In genomic region chr16:44735676-44736075, GRCm38 (mm10) we compare ENCODE assay signal across 24 mouse cellular contexts. TPM values are rescaled to one million over a fixed set of nuclear protein-coding genes. Genes with fewer than 3 reads are reported as not detected.
DNase-seq lines count a peak whose midpoint lies in the region; ATAC-seq lines count a peak whose summit lies in the region.
"Had no signal": no experiment of that assay in that cellular context is flagged by ENCODE, and none has a peak within 500 bp of the region (broad histone marks: within the 10 kb centered on the region; RNA-seq: fewer than 3 reads in every experiment).

No protein-coding gene starts in this region.

- H3K4me2 ChIP-seq in hindbrain, embryonic 12.5 days (replicated peaks) = no peak overlapping the region
- H3K4me2 ChIP-seq: embryonic facial prominence, embryonic 12.5 days; embryonic facial prominence, embryonic 15.5 days; heart, embryonic 13.5 days; hindbrain, embryonic 15.5 days had no signal

- no peak overlapping the region for H3K9ac ChIP-seq in hindbrain, embryonic 12.5 days
- H3K9ac ChIP-seq: embryonic facial prominence, embryonic 12.5 days; embryonic facial prominence, embryonic 15.5 days; forebrain, postnatal 0 days; heart, embryonic 13.5 days; hindbrain, embryonic 15.5 days had no signal

- H3K27ac ChIP-seq in hindbrain, embryonic 12.5 days = no peak overlapping the region
- H3K27ac ChIP-seq: embryonic facial prominence, embryonic 12.5 days; embryonic facial prominence, embryonic 15.5 days; heart, adult 2 months; heart, embryonic 10.5 days; heart, embryonic 13.5 days; hindbrain, embryonic 15.5 days had no signal

- 90% methylated on average over 5 of the region's 5 CpGs for WGBS in hindbrain, embryonic 12.5 days

- DNase-seq in CD4-positive helper T cell, adult 2 months (ENCODE audit: low read depth, low spot score) = peak; percentile 75
- DNase-seq in CD4-positive, CD25-positive, alpha-beta regulatory T cell, adult 2 months (ENCODE audit: low read depth, low spot score) = peak; percentile 71
- DNase-seq in naive thymus-derived CD4-positive, alpha-beta T cell, adult 2 months (ENCODE audit: low read depth) = peak; percentile 78
- DNase-seq in cerebellum, adult 11-12 months = no peak
- DNase-seq: adrenal gland, postnatal 10 days; adrenal gland, postnatal 36 days; cerebellum, adult 2 months; cerebellum, adult 9-11 months; cerebellum, postnatal 25 days; forebrain, postnatal 0 days; gastrocnemius, postnatal 36 days; heart, adult 2 months; heart, postnatal 14 days; heart, postnatal 4 days; kidney, adult 11 months had no signal

- no peaks in the 10 kb centered on the region for H3K27me3 ChIP-seq in hindbrain, embryonic 12.5 days
- H3K27me3 ChIP-seq: embryonic facial prominence, embryonic 12.5 days; embryonic facial prominence, embryonic 15.5 days; heart, embryonic 13.5 days; hindbrain, embryonic 15.5 days had no signal

- H3K9me3 ChIP-seq in hindbrain, embryonic 12.5 days (replicated peaks) = no peaks in the 10 kb centered on the region
- H3K9me3 ChIP-seq: embryonic facial prominence, embryonic 12.5 days; embryonic facial prominence, embryonic 15.5 days; heart, embryonic 10.5 days; heart, embryonic 13.5 days; hindbrain, embryonic 15.5 days had no signal

- ATAC-seq in activated CD4-positive, CD25-positive, alpha-beta regulatory T cell, adult 4 months = peak; percentile 84
- no peak for ATAC-seq in hindbrain, embryonic 12.5 days (ENCODE audit: low FRiP score)
- ATAC-seq: forebrain, embryonic 14.5 days; forebrain, postnatal 0 days had no signal

- H3K4me1 ChIP-seq in hindbrain, embryonic 12.5 days = no peaks in the 10 kb centered on the region
- H3K4me1 ChIP-seq: embryonic facial prominence, embryonic 12.5 days; embryonic facial prominence, embryonic 15.5 days; heart, embryonic 10.5 days; heart, embryonic 13.5 days; hindbrain, embryonic 15.5 days had no signal

- peaks cover 81% of the 10 kb centered on the region for H3K36me3 ChIP-seq in hindbrain, embryonic 12.5 days

- H3K4me3 ChIP-seq in hindbrain, embryonic 12.5 days = no peak overlapping the region
- H3K4me3 ChIP-seq: embryonic facial prominence, embryonic 12.5 days; embryonic facial prominence, embryonic 15.5 days; heart, adult 2 months; heart, embryonic 10.5 days; heart, embryonic 13.5 days; hindbrain, embryonic 15.5 days had no signal

RNA-seq across cellular contexts. Expression of gene Gtpbp8, which starts 10.5 kb away (rescaled TPM):
- polyA plus RNA-seq in activated CD4-positive, CD25-positive, alpha-beta regulatory T cell, adult 4 months (2017; shearing (Covaris generic)) = 10 to 100 TPM; 34.5 to 43.4 TPM
- polyA plus RNA-seq in hindbrain, embryonic 12.5 days (2016; fragmentation: Nextera tagmentation; extraction: Ambion mirVana) = 34.3 and 37.9 TPM in 2 replicates

RNA-seq across cellular contexts. Expression of gene Nepro, which starts 11.6 kb away (rescaled TPM):
- polyA plus RNA-seq in activated CD4-positive, CD25-positive, alpha-beta regulatory T cell, adult 4 months (2017; shearing (Covaris generic)) = 1 to 10 TPM; 5.7 to 5.8 TPM
- 9.4 and 9.9 TPM in 2 replicates for polyA plus RNA-seq in hindbrain, embryonic 12.5 days (2016; fragmentation: Nextera tagmentation; extraction: Ambion mirVana)

RNA-seq across cellular contexts. Expression of gene Cd200r1, which starts 29.9 kb away (rescaled TPM):
- polyA plus RNA-seq in activated CD4-positive, CD25-positive, alpha-beta regulatory T cell, adult 4 months (2017; shearing (Covaris generic)) = 10 to 100 TPM; 39.1 to 40.4 TPM
- 0.52 and 0.96 TPM in 2 replicates for polyA plus RNA-seq in hindbrain, embryonic 12.5 days (2016; fragmentation: Nextera tagmentation; extraction: Ambion mirVana)
- polyA plus RNA-seq: C2C12 had no signal

Comparison
In these comparisons a context has a peak if more than half of its experiments do, and no peak if none do; other contexts are left out.
1. RNA of gene Cd200r1, which starts 29.9 kb away (polyA plus RNA-seq): 39.1 to 40.4 TPM in activated CD4-positive, CD25-positive, alpha-beta regulatory T cell, adult 4 months; 0.52 to 0.96 TPM in hindbrain, embryonic 12.5 days; every median in the first group is over 10 times any median in the second.